Mouse (Mus musculus) lung, adult 10 weeks (tissue): ENCODE data around the gene Rph3al. TPM values are rescaled to one million over a fixed set of nuclear protein-coding genes. Genes with fewer than 3 reads are reported as not detected.

ENCODE experiments used
- polyA plus RNA-seq: library from polyadenylated mRNA; stranded (reverse); fragments of 350-450 nt; fragmentation: Illumina TruSeq; extraction: RNeasy Lipid Tissue Mini Kit (QIAGEN cat#74804); gene quantifications from one replicate; pipeline ENCODE4 v1.2.3, GENCODE M21; 2014; ENCODE audit warnings: low read depth, low replicate concordance; ENCODE audit not compliant: insufficient read depth

Gene Rph3al
- 10.0 TPM for polyA plus RNA-seq

DNA sequence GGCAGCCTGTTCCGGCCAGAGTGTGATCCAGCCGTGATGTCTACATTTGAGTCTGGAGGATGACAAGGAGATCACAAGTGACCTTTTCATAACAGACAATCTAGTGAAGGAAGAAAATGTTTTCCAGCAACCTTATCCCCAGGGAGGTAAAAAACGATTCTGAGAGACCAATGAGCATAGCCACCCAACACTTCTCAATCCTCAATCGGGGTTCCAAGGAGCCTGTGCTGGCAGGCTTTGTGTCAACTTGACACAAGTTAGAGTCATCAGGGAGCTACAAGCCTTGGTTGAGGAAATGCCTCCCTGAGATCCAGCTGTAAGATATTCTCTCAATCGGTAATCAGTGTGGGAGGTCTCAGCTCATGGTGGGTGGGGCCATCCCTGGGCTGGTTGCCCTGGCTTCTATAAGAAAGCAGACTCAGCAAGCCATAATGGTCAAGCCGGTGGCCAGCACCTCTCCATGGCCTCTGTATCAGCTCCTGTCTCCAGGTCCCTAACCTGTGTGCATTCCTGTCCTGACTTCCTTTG lies at the start of gene Rph3al:
TSS of gene Rph3al (minus strand) at position 51 of the 528 bp plus-strand sequence.

DNA sequence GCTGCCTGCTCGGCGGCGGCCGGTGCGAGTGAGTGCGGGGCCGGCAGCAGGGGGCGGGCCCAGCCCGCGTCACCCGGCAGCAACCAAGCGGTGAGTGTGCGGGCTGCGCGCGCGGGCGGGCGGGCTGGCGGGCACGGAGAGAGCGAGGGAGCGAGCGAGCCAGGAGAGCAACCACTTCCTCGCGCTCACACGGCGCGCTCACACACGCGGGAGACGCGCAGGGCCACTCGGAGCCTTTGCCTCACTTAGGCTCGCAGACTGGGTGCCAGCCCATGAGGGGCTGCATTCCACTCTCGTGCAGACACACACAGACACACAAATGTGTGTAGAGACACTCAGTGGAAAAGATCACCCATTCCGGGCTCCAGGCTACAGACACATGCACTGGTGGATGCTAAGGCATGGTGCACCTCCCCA lies 142.2 kb downstream of the Rph3al start, which contains the start of gene Doc2b:
TSS of gene Doc2b (minus strand) at position 21 of the 417 bp plus-strand sequence.

Other genes starting within 250 kb of the Rph3al start
- 219 TPM for gene Ywhae, start 205.6 kb downstream of the Rph3al start, polyA plus RNA-seq
- gene Doc2b, start 142.4 kb downstream of the Rph3al start, polyA plus RNA-seq, result 0.35 TPM
- 27.5 TPM for gene 1700016K19Rik, start 61.5 kb upstream of the Rph3al start, polyA plus RNA-seq
- 14.3 TPM for gene Rflnb, start 89.4 kb upstream of the Rph3al start, polyA plus RNA-seq
- gene Vps53, start 241.2 kb upstream of the Rph3al start, polyA plus RNA-seq, result 26.0 TPM
- gene Fam57a, start 241.2 kb upstream of the Rph3al start, polyA plus RNA-seq, result 12.7 TPM